Mouse (Mus musculus) megakaryocyte, embryonic 14.5 days (primary cell): Measurements from ENCODE around the gene Zfp637.

Experiments used
- FLI1 ChIP-seq: IDR thresholded peaks from 2 replicates; pipeline ENCODE4 v1.6.1; 2012; ENCODE audit warnings: low read length, inconsistent platforms, mixed read lengths
- GATA1 ChIP-seq: IDR thresholded peaks from 3 replicates; pipeline ENCODE4 v1.6.1; 2012; ENCODE audit warnings: mixed read lengths, low read length, inconsistent platforms, borderline replicate concordance

GRCm38 (mm10) chr6:117879408-117880115 is 38.6 kb downstream of the Zfp637 start:
- TF ChIP-seq GATA1 (no peak), FLI1 (no peak)
